Mouse (Mus musculus): ENCODE results near the gene Smarcc2. TPM values are rescaled to one million over a fixed set of nuclear protein-coding genes. Genes with fewer than 3 reads are reported as not detected.

Smarcc2 gene
- polyA plus RNA-seq, 1 experiment from 2014 or later: 57.1 TPM

GRCm38 (mm10) chr10:128442718-128443117, 16.3 kb upstream of the Smarcc2 start:
- no peak overlapping the region for H3K4me2 ChIP-seq
- H3K9me3 ChIP-seq: no peaks in the 10 kb centered on the region
- H3K4me3 ChIP-seq: no peak overlapping the region
- H3K4me1 ChIP-seq: no peaks in the 10 kb centered on the region
- peaks cover 46% of the 10 kb centered on the region for H3K36me3 ChIP-seq
- ATAC-seq (ENCODE audit: extremely low read depth, insufficient number of reproducible peaks, low FRiP score, low TSS enrichment): no peak
- no peaks in the 10 kb centered on the region for H3K27me3 ChIP-seq (replicated peaks)
- no peak overlapping the region for H3K9ac ChIP-seq
- H3K27ac ChIP-seq (replicated peaks): no peak overlapping the region
- 80% methylated on average over 1 of the region's 1 CpGs for WGBS

GRCm38 (mm10) chr10:128444354-128444753, 14.7 kb upstream of the Smarcc2 start:
- no peak overlapping the region for H3K4me2 ChIP-seq
- 65% methylated on average over 6 of the region's 6 CpGs for WGBS
- H3K9me3 ChIP-seq: no peaks in the 10 kb centered on the region
- no peaks in the 10 kb centered on the region for H3K27me3 ChIP-seq (replicated peaks)
- no peak overlapping the region for H3K9ac ChIP-seq
- H3K4me3 ChIP-seq: no peak overlapping the region
- H3K4me1 ChIP-seq: no peaks in the 10 kb centered on the region
- peaks cover 30% of the 10 kb centered on the region for H3K36me3 ChIP-seq
- no peak overlapping the region for H3K27ac ChIP-seq (replicated peaks)
- ATAC-seq (ENCODE audit: extremely low read depth, insufficient number of reproducible peaks, low FRiP score, low TSS enrichment): no peak

GRCm38 (mm10) chr10:128445407-128445806, 13.6 kb upstream of the Smarcc2 start:
- Histone ChIP-seq H3K27ac (replicated peaks) (no peak overlapping the region), H3K36me3 (peaks cover 19% of the 10 kb centered on the region), H3K4me2 (no peak overlapping the region), H3K9ac (no peak overlapping the region), H3K27me3 (replicated peaks) (no peaks in the 10 kb centered on the region), H3K9me3 (no peaks in the 10 kb centered on the region), H3K4me1 (no peaks in the 10 kb centered on the region), H3K4me3 (no peak overlapping the region)
- WGBS: 53% methylated on average over 4 of the region's 4 CpGs
- no peak for ATAC-seq (ENCODE audit: extremely low read depth, insufficient number of reproducible peaks, low FRiP score, low TSS enrichment)

- Histone ChIP-seq H3K4me2 (no peak overlapping the region), H3K4me3 (no peak overlapping the region), H3K36me3 (no peaks in the 10 kb centered on the region), H3K27ac (replicated peaks) (no peak overlapping the region), H3K4me1 (peaks cover 3% of the 10 kb centered on the region; the same call in 1 of the 2 replicates), H3K9me3 (no peaks in the 10 kb centered on the region), H3K27me3 (replicated peaks) (no peaks in the 10 kb centered on the region), H3K9ac (no peak overlapping the region)
- 71% methylated on average over 6 of the region's 6 CpGs for WGBS
- no peak for ATAC-seq (ENCODE audit: extremely low read depth, insufficient number of reproducible peaks, low FRiP score, low TSS enrichment)
These were observed 8.0 kb upstream of the Smarcc2 start for GRCm38 (mm10) chr10:128451014-128451413.

GRCm38 (mm10) chr10:128454471-128454870, 4.6 kb upstream of the Smarcc2 start:
- Histone ChIP-seq H3K36me3 (no peaks in the 10 kb centered on the region), H3K9me3 (no peaks in the 10 kb centered on the region), H3K27ac (replicated peaks) (no peak overlapping the region), H3K27me3 (replicated peaks) (peaks cover 4% of the 10 kb centered on the region; the same call in 1 of the 2 replicates), H3K4me3 (no peak overlapping the region), H3K9ac (0 out of 2 replicates have a peak overlapping the region, but pooled peaks have one; percentile 58), H3K4me2 (no peak overlapping the region), H3K4me1 (peaks cover 4% of the 10 kb centered on the region; the same call in 1 of the 2 replicates)
- ATAC-seq (ENCODE audit: extremely low read depth, insufficient number of reproducible peaks, low FRiP score, low TSS enrichment): no peak
- WGBS: 68% methylated on average over 3 of the region's 3 CpGs

- WGBS: 3% methylated on average over 6 of the region's 6 CpGs
- peak overlapping the region; percentile 58; the same call in 1 of the 2 replicates for H3K9ac ChIP-seq
- H3K4me1 ChIP-seq: peaks cover 7% of the 10 kb centered on the region
- H3K4me3 ChIP-seq: peak overlapping the region; percentile 24
- no peaks in the 10 kb centered on the region for H3K36me3 ChIP-seq
- no peaks in the 10 kb centered on the region for H3K9me3 ChIP-seq
- no peak overlapping the region for H3K27ac ChIP-seq (replicated peaks)
- H3K4me2 ChIP-seq: peak overlapping the region; percentile 52
- H3K27me3 ChIP-seq (replicated peaks): peaks cover 4% of the 10 kb centered on the region; the same call in 1 of the 2 replicates
- ATAC-seq (ENCODE audit: extremely low read depth, insufficient number of reproducible peaks, low FRiP score, low TSS enrichment): no peak
These were observed 3.8 kb upstream of the Smarcc2 start for GRCm38 (mm10) chr10:128455280-128455679.

GRCm38 (mm10) chr10:128457676-128458075, 1.4 kb upstream of the Smarcc2 start:
- H3K27me3 ChIP-seq (replicated peaks): peaks cover 4% of the 10 kb centered on the region; the same call in 1 of the 2 replicates
- peak overlapping the region; percentile 81 for H3K4me2 ChIP-seq
- H3K36me3 ChIP-seq: peaks cover 19% of the 10 kb centered on the region
- peaks cover 16% of the 10 kb centered on the region for H3K4me1 ChIP-seq
- no peak overlapping the region for H3K9ac ChIP-seq
- no peak overlapping the region for H3K4me3 ChIP-seq
- no peak for ATAC-seq (ENCODE audit: extremely low read depth, insufficient number of reproducible peaks, low FRiP score, low TSS enrichment)
- 84% methylated on average over 6 of the region's 6 CpGs for WGBS
- no peak overlapping the region for H3K27ac ChIP-seq (replicated peaks)
- H3K9me3 ChIP-seq: no peaks in the 10 kb centered on the region

GRCm38 (mm10) chr10:128458348-128458718, 715 bp upstream of the Smarcc2 start:
- peaks cover 16% of the 10 kb centered on the region for H3K4me1 ChIP-seq
- no peaks in the 10 kb centered on the region for H3K9me3 ChIP-seq
- peak overlapping the region; percentile 96 for H3K27ac ChIP-seq (replicated peaks)
- peak overlapping the region; percentile 81 for H3K4me2 ChIP-seq
- H3K4me3 ChIP-seq: peak overlapping the region; percentile 96
- peaks cover 4% of the 10 kb centered on the region; the same call in 1 of the 2 replicates for H3K27me3 ChIP-seq (replicated peaks)
- peaks cover 26% of the 10 kb centered on the region for H3K36me3 ChIP-seq
- peak overlapping the region; percentile 99 for H3K9ac ChIP-seq
- WGBS: under 1% methylated on average over 29 of the region's 29 CpGs
- ATAC-seq (ENCODE audit: extremely low read depth, insufficient number of reproducible peaks, low FRiP score, low TSS enrichment): peak; percentile 11; the same call in 1 of the 2 replicates

- H3K27ac ChIP-seq (replicated peaks): peak overlapping the region; percentile 96
- peak overlapping the region; percentile 99 for H3K9ac ChIP-seq
- H3K4me3 ChIP-seq: peak overlapping the region; percentile 96
- H3K4me1 ChIP-seq: peaks cover 16% of the 10 kb centered on the region
- ATAC-seq (ENCODE audit: extremely low read depth, insufficient number of reproducible peaks, low FRiP score, low TSS enrichment): peak; percentile 70
- WGBS: under 1% methylated on average over 28 of the region's 67 CpGs
- peaks cover 4% of the 10 kb centered on the region; the same call in 1 of the 2 replicates for H3K27me3 ChIP-seq (replicated peaks)
- H3K9me3 ChIP-seq: no peaks in the 10 kb centered on the region
- peaks cover 39% of the 10 kb centered on the region for H3K36me3 ChIP-seq
- peak overlapping the region; percentile 81 for H3K4me2 ChIP-seq
These were observed 591 bp downstream of the Smarcc2 start for GRCm38 (mm10) chr10:128459409-128460269.

GRCm38 (mm10) chr10:128460270-128460630, 1.2 kb downstream of the Smarcc2 start:
- no peak for ATAC-seq (ENCODE audit: extremely low read depth, insufficient number of reproducible peaks, low FRiP score, low TSS enrichment)
- H3K9me3 ChIP-seq: no peaks in the 10 kb centered on the region
- H3K36me3 ChIP-seq: peaks cover 45% of the 10 kb centered on the region
- peaks cover 16% of the 10 kb centered on the region for H3K4me1 ChIP-seq
- 7% methylated on average over 5 of the region's 5 CpGs for WGBS
- peak overlapping the region; percentile 81 for H3K4me2 ChIP-seq
- H3K27me3 ChIP-seq (replicated peaks): peaks cover 4% of the 10 kb centered on the region; the same call in 1 of the 2 replicates
- peak overlapping the region; percentile 96 for H3K4me3 ChIP-seq
- peak overlapping the region; percentile 96 for H3K27ac ChIP-seq (replicated peaks)
- H3K9ac ChIP-seq: peak overlapping the region; percentile 99

- Histone ChIP-seq H3K27ac (replicated peaks) (no peak overlapping the region), H3K9ac (no peak overlapping the region), H3K4me2 (no peak overlapping the region), H3K4me3 (no peak overlapping the region), H3K27me3 (replicated peaks) (no peaks in the 10 kb centered on the region), H3K36me3 (peaks cover 98% of the 10 kb centered on the region), H3K4me1 (no peaks in the 10 kb centered on the region), H3K9me3 (no peaks in the 10 kb centered on the region)
- no peak for ATAC-seq (ENCODE audit: extremely low read depth, insufficient number of reproducible peaks, low FRiP score, low TSS enrichment)
- WGBS: 87% methylated on average over 12 of the region's 12 CpGs
These were observed 15.3 kb downstream of the Smarcc2 start for GRCm38 (mm10) chr10:128474366-128474765.
